In genomic region chr1:74035912-74036489, GRCm38 (mm10) we compare ENCODE assay signal across 9 mouse cellular contexts.
A peak's percentile ranks its signal among the peaks of the same experiment; 100 is the strongest.
DNase-seq lines count a peak whose midpoint lies in the region; ATAC-seq and TF ChIP-seq lines count a peak whose summit lies in the region.
"Had no signal": no experiment of that assay in that cellular context is flagged by ENCODE, and none has a peak within 500 bp of the region (broad histone marks: within the 10 kb centered on the region; RNA-seq: fewer than 3 reads in every experiment).

No protein-coding gene starts in this region.

- H3K27ac ChIP-seq in heart, embryonic 10.5 days: peak overlapping the region; percentile 90
- no peak overlapping the region for H3K27ac ChIP-seq in cortical plate, adult 2 months (ENCODE audit: insufficient read depth, low read length)
- no peak overlapping the region for H3K27ac ChIP-seq in liver, embryonic 15.5 days (replicated peaks)

- no peak for ATAC-seq in liver, embryonic 15.5 days (ENCODE audit: insufficient read depth)

- WGBS in heart, embryonic 10.5 days: 26% methylated on average over 3 of the region's 3 CpGs
- WGBS in liver, embryonic 15.5 days (ENCODE audit: insufficient replicate concordance): 43% methylated on average over 3 of the region's 3 CpGs

- TF ChIP-seq CTCF in cortical plate, adult 2 months (IDR thresholded peaks at IDR 0.05; ENCODE audit: extremely low read depth, insufficient read depth, low read length): no peak

- peak overlapping the region; percentile 78 for H3K4me3 ChIP-seq in heart, embryonic 10.5 days
- peak overlapping the region; percentile 53 for H3K4me3 ChIP-seq in cortical plate, adult 2 months (ENCODE audit: insufficient read depth, low read length)
- peak overlapping the region; percentile 54 for H3K4me3 ChIP-seq in liver, embryonic 15.5 days (replicated peaks)

- no peak overlapping the region for H3K9ac ChIP-seq in liver, embryonic 15.5 days

- peak overlapping the region; percentile 68 for H3K4me2 ChIP-seq in liver, embryonic 15.5 days

- DNase-seq in heart, embryonic 10.5 days (ENCODE audit: low spot score): no peak
- no peak for DNase-seq in heart, postnatal 25 days (ENCODE audit: low spot score)
- DNase-seq in kidney, adult 18-20 months: peak; percentile 88
- no peak for DNase-seq in cerebellum, postnatal 25 days
- DNase-seq in MN1 (ENCODE audit: low spot score): no peak
- no peak for DNase-seq in ovary, postnatal 14 days (ENCODE audit: low spot score)

- H3K36me3 ChIP-seq in heart, embryonic 10.5 days: no peaks in the 10 kb centered on the region
- no peaks in the 10 kb centered on the region for H3K36me3 ChIP-seq in liver, embryonic 15.5 days (replicated peaks)

- no peaks in the 10 kb centered on the region for H3K27me3 ChIP-seq in heart, embryonic 10.5 days (ENCODE audit: insufficient read depth, poor library complexity, severe bottlenecking)
- H3K27me3 ChIP-seq in liver, embryonic 15.5 days: peaks cover 39% of the 10 kb centered on the region

- intact Hi-C loops in heart, postnatal 25 days (cut with DNase I): no loop called here

- no peaks in the 10 kb centered on the region for H3K9me3 ChIP-seq in heart, embryonic 10.5 days
- H3K9me3 ChIP-seq in liver, embryonic 15.5 days (replicated peaks): no peaks in the 10 kb centered on the region
- H3K9me3 ChIP-seq: megakaryocyte, embryonic 14.5 days had no signal

- TF ChIP-seq POLR2A in cortical plate, adult 2 months (IDR thresholded peaks at IDR 0.05; ENCODE audit: extremely low read depth, insufficient read depth, low read length): no peak

- H3K4me1 ChIP-seq in heart, embryonic 10.5 days: peaks cover 90% of the 10 kb centered on the region
- no peaks in the 10 kb centered on the region for H3K4me1 ChIP-seq in cortical plate, adult 2 months (ENCODE audit: control insufficient read depth, insufficient read depth, low read length)
- H3K4me1 ChIP-seq in liver, embryonic 15.5 days (replicated peaks): peaks cover 19% of the 10 kb centered on the region
